Comparison of ENCODE assay signal across 23 mouse cellular contexts in the genomic region with DNA sequence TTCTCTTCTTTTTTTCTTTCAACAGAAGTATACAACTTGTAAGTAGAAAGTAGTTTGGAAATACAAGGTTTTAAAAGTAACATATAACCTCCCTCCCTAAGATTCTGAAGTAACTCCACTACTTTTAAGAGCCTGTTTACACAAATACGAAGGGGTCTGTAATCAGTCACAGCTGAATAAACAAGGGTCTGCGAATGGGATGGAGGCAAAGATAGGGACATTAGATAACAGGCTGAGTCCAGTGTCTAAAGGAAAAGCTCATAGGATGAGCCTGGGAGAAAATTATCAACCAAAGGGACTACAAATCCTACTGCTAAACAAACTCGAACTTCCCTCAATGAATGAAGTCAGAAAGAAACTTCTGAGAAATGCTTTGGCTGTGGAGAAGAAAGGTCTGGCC. TPM values are rescaled to one million over a fixed set of nuclear protein-coding genes. Genes with fewer than 3 reads are reported as not detected.
DNase-seq lines count a peak whose midpoint lies in the region; ATAC-seq and TF ChIP-seq lines count a peak whose summit lies in the region.
"Had no signal": no experiment of that assay in that cellular context is flagged by ENCODE, and none has a peak within 500 bp of the region (broad histone marks: within the 10 kb centered on the region; RNA-seq: fewer than 3 reads in every experiment).

No protein-coding gene starts in this region.

- DNase-seq in embryonic facial prominence, embryonic 11.5 days (ENCODE audit: low spot score): peak; percentile 52
- DNase-seq in embryonic facial prominence, embryonic 10.5 days (ENCODE audit: low spot score): no peak
- DNase-seq in layer of hippocampus, adult 2 months (ENCODE audit: low spot score in 2 of 2): no peak
- no peak for DNase-seq in layer of hippocampus, postnatal 10 days (ENCODE audit: low spot score in 2 of 2)
- DNase-seq in yolk sac, embryonic 10.5 days (ENCODE audit: low spot score): peak; percentile 53
- DNase-seq: adrenal gland, adult 2 months; adrenal gland, postnatal 10 days; adrenal gland, postnatal 25 days; cerebellum, adult 11 months; cerebellum, adult 18-20 months; cerebellum, adult 8-10 months; cerebellum, adult 9-11 months; cerebellum, postnatal 14 days; cerebellum, postnatal 36 days; embryo, embryonic 11 days had no signal

- H3K27ac ChIP-seq in embryonic facial prominence, embryonic 11.5 days (replicated peaks; ENCODE audit: low read depth, low read length): no peak overlapping the region
- H3K27ac ChIP-seq in embryonic facial prominence, embryonic 10.5 days (replicated peaks): no peak overlapping the region
- 0 out of 2 replicates have a peak overlapping the region, but pooled peaks have one; percentile 23 for H3K27ac ChIP-seq in layer of hippocampus, adult 2 months
- H3K27ac ChIP-seq in intestine, embryonic 16.5 days (ENCODE audit: low read length): no peak overlapping the region
- H3K27ac ChIP-seq: embryonic facial prominence, embryonic 13.5 days; embryonic facial prominence, embryonic 15.5 days; forebrain, embryonic 10.5 days; forebrain, embryonic 12.5 days had no signal

- H3K4me3 ChIP-seq in embryonic facial prominence, embryonic 11.5 days (ENCODE audit: low read depth, low read length): no peak overlapping the region
- no peak overlapping the region for H3K4me3 ChIP-seq in embryonic facial prominence, embryonic 10.5 days
- H3K4me3 ChIP-seq in layer of hippocampus, adult 2 months: no peak overlapping the region
- no peak overlapping the region for H3K4me3 ChIP-seq in intestine, embryonic 16.5 days (ENCODE audit: low read length)
- H3K4me3 ChIP-seq: embryonic facial prominence, embryonic 13.5 days; embryonic facial prominence, embryonic 15.5 days; erythroblast, embryonic 14.5 days; forebrain, embryonic 10.5 days; forebrain, embryonic 12.5 days had no signal

- H3K4me1 ChIP-seq in embryonic facial prominence, embryonic 11.5 days (ENCODE audit: control insufficient read depth, insufficient read depth, low read length): no peaks in the 10 kb centered on the region
- peaks cover 29% of the 10 kb centered on the region for H3K4me1 ChIP-seq in embryonic facial prominence, embryonic 10.5 days
- peaks cover 7% of the 10 kb centered on the region for H3K4me1 ChIP-seq in intestine, embryonic 16.5 days (ENCODE audit: control insufficient read depth, insufficient read depth, low read length)
- H3K4me1 ChIP-seq: embryonic facial prominence, embryonic 13.5 days; forebrain, embryonic 12.5 days had no signal

- ATAC-seq in embryonic facial prominence, embryonic 11.5 days (replicated peaks; ENCODE audit: insufficient number of reproducible peaks, low FRiP score, low TSS enrichment, low read depth): no peak
- ATAC-seq in intestine, embryonic 16.5 days: no peak
- ATAC-seq: forebrain, embryonic 14.5 days; forebrain, embryonic 16.5 days had no signal

- 23% methylated on average over 3 of the region's 3 CpGs for WGBS in embryonic facial prominence, embryonic 11.5 days
- WGBS in embryonic facial prominence, embryonic 10.5 days: 20% methylated on average over 3 of the region's 3 CpGs
- 13% methylated on average over 3 of the region's 3 CpGs for WGBS in intestine, embryonic 16.5 days

- no peak overlapping the region for H3K4me2 ChIP-seq in embryonic facial prominence, embryonic 11.5 days (ENCODE audit: low read depth, low read length)
- no peak overlapping the region for H3K4me2 ChIP-seq in intestine, embryonic 16.5 days (ENCODE audit: low read depth, low read length)
- H3K4me2 ChIP-seq: embryonic facial prominence, embryonic 13.5 days; embryonic facial prominence, embryonic 15.5 days; forebrain, embryonic 12.5 days had no signal

- H3K27me3 ChIP-seq in embryonic facial prominence, embryonic 11.5 days (ENCODE audit: control insufficient read depth, insufficient read depth, low read length): no peaks in the 10 kb centered on the region
- H3K27me3 ChIP-seq in embryonic facial prominence, embryonic 10.5 days (replicated peaks; ENCODE audit: low read depth, poor library complexity, severe bottlenecking): no peaks in the 10 kb centered on the region
- H3K27me3 ChIP-seq in intestine, embryonic 16.5 days (replicated peaks; ENCODE audit: control insufficient read depth, insufficient read depth, low read length): no peaks in the 10 kb centered on the region
- H3K27me3 ChIP-seq: embryonic facial prominence, embryonic 13.5 days; embryonic facial prominence, embryonic 15.5 days; forebrain, embryonic 12.5 days had no signal

- no peaks in the 10 kb centered on the region for H3K9me3 ChIP-seq in embryonic facial prominence, embryonic 11.5 days (replicated peaks; ENCODE audit: control insufficient read depth, low read length)
- H3K9me3 ChIP-seq in embryonic facial prominence, embryonic 10.5 days: no peaks in the 10 kb centered on the region
- no peaks in the 10 kb centered on the region for H3K9me3 ChIP-seq in intestine, embryonic 16.5 days (ENCODE audit: control insufficient read depth, low read length)
- H3K9me3 ChIP-seq: embryonic facial prominence, embryonic 13.5 days; embryonic facial prominence, embryonic 15.5 days; forebrain, embryonic 10.5 days; forebrain, embryonic 12.5 days had no signal

- H3K36me3 ChIP-seq in embryonic facial prominence, embryonic 11.5 days (replicated peaks; ENCODE audit: control insufficient read depth, insufficient read depth, low read depth, low read length): no peaks in the 10 kb centered on the region
- no peaks in the 10 kb centered on the region for H3K36me3 ChIP-seq in embryonic facial prominence, embryonic 10.5 days (replicated peaks)
- H3K36me3 ChIP-seq in intestine, embryonic 16.5 days (ENCODE audit: control insufficient read depth, insufficient read depth, low read length): no peaks in the 10 kb centered on the region
- H3K36me3 ChIP-seq: embryonic facial prominence, embryonic 15.5 days had no signal

- no peak for TF ChIP-seq CTCF in layer of hippocampus, adult 2 months (conservative IDR thresholded peaks at IDR 0.05)

- H3K9ac ChIP-seq in embryonic facial prominence, embryonic 11.5 days (replicated peaks; ENCODE audit: low read length): no peak overlapping the region
- H3K9ac ChIP-seq in intestine, embryonic 16.5 days (ENCODE audit: low read depth, low read length): no peak overlapping the region
- H3K9ac ChIP-seq: embryonic facial prominence, embryonic 13.5 days; embryonic facial prominence, embryonic 15.5 days; forebrain, embryonic 12.5 days had no signal

RNA-seq across cellular contexts. Expression of a gene that starts 19.9 kb away (rescaled TPM):
- 9.5 and 10.3 TPM in 2 replicates for polyA plus RNA-seq in embryonic facial prominence, embryonic 11.5 days (2014; fragmentation: Nextera tagmentation; extraction: Ambion mirVana)
- polyA plus RNA-seq in embryonic facial prominence, embryonic 10.5 days (2016; fragmentation: Nextera tagmentation; extraction: Ambion mirVana): 10.6 and 14.2 TPM in 2 replicates
- total RNA-seq in layer of hippocampus, adult 2 months (2021): 10 to 100 TPM; 39.9 to 43.2 TPM
- 10 to 100 TPM; 37.4 to 39.8 TPM for total RNA-seq in layer of hippocampus, postnatal 10 days (2021)
- 8.2 and 9.0 TPM in 2 replicates for polyA plus RNA-seq in intestine, embryonic 16.5 days (2015; fragmentation: Nextera tagmentation; extraction: Ambion mirVana)

Comparison
In these comparisons a context has a peak if more than half of its experiments do, and no peak if none do; other contexts are left out.
1. DNase-seq: peak in embryonic facial prominence, embryonic 11.5 days (single experiment) and yolk sac, embryonic 10.5 days (single experiment); none in embryonic facial prominence, embryonic 10.5 days (single experiment), layer of hippocampus, adult 2 months (0 of 2) and layer of hippocampus, postnatal 10 days (0 of 2).